Mouse (Mus musculus): ENCODE data around the gene Gstt4.

DNA sequence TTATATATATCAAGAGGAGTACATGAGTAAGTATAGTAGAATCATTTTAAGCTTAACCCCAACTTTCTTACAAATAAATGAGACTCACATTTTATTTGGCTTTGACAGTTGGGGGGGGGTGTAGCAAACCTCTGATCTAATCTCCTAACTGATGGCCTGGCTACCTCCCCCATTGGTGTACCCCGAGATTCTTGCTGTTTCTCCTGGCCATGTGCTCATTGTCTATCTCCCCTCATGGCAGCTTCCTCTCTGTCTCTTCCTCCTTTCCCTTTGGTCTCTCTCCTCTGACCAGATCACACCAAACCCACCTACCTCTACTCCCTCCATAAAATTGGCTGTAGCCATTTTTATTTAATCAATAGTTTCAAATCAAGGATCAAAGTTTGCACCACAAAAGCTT is 1.4 kb upstream of the Gstt4 start:
- TF ChIP-seq USF1 (IDR thresholded peaks at IDR 0.05; ENCODE audit: low read depth) (no peak), CTCF (IDR thresholded peaks at IDR 0.05; ENCODE audit: control insufficient read depth, insufficient read depth, insufficient read length) (no peak), MYOD1 (IDR thresholded peaks at IDR 0.05; ENCODE audit: control insufficient read depth, insufficient read length, low read depth) (no peak), MAX (IDR thresholded peaks at IDR 0.05) (no peak), FOSL1 (IDR thresholded peaks at IDR 0.05; ENCODE audit: insufficient read depth, low read length, poor library complexity, severe bottlenecking) (no peak), MYOG (IDR thresholded peaks at IDR 0.05; ENCODE audit: control insufficient read depth, extremely low read depth, insufficient read length) (no peak), CEBPB (IDR thresholded peaks at IDR 0.05; ENCODE audit: low read depth) (no peak)

All from C2C12 (cell line).